Mouse (Mus musculus): ENCODE measurements around the gene Vps39. TPM values are rescaled to one million over a fixed set of nuclear protein-coding genes. Genes with fewer than 3 reads are reported as not detected.
A peak's percentile ranks its signal among the peaks of the same experiment; 100 is the strongest.

Vps39 gene
- total RNA-seq (2014; rRNA removed) (51.5 and 75.0 TPM in 2 replicates), polyA plus RNA-seq (2015; fragmentation: Nextera tagmentation; extraction: Ambion mirVana) (36.0 and 39.5 TPM in 2 replicates)

DNA sequence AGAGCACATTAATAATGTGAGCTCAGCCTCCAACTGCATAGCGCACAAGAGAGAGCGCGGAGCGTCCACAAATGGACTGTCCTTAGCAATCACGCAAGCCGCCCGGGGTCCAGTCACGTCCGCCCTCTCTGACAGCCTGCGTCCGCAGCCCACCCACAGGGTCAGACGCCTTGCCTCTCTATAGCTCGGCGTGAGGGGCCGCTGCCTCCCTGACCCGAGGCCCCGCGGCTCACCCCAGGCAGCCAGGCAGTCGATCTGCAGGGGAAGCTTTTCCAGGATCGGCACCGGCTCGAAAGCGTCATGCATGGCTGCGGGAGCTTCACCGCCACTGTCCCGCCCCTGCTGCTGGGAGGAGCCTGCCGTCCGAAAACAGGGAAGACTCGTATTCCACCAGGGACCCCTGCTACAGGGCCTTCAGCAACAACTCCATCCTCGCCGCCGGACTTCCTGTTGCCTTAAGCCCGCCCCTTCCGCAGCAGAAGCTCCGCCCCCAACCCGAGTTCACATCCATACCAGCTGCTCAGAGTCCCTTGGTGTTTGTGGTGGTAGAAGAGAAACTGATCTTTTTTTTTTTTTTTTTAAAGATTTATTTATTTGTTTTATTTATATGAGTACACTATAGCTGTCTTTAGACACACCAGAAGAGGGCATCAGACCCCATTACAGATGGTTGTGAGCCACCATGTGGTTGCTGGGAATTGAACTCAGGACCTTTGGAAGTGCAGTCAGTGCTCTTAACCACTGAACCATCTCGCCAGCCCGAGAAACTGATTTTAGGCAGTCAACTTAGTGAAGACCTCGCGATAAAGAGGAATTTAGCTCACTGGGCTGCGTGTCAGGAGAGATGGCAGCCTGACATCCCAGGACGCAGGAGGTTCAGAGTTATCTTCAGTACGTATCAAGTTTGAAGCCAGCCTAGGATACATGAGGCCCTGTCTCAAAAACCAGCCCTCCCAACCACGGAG is at the start of gene Vps39:
Vps39 (minus strand) TSS at position 456 of the 965 bp plus-strand sequence.
- H3K4me3 ChIP-seq (ENCODE audit: low read depth, low read length) = peak within 1 kb of the TSS; percentile 81

DNA sequence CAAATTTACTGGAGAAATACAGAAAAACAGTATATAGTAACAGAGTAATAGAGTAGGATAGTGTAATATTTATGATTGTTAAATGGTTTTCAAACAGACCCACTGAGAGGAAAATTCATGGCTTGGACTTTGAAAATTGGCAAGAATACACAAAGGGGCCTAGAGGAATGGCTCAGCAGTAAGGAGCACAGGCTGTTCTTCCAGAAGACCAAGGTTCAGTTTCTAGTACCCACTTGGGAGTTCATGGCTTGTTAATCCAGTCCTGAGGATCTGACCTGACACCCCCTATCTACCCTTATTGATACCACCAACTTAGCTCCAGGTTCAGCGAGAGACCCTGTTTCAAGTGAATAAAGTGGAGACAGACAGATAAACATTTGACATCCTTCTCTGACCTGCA is 45.0 kb upstream of the Vps39 start:
- DNase-seq (no peak), ATAC-seq (no peak)
- Histone ChIP-seq H3K4me3 (ENCODE audit: low read depth, low read length) (no peak overlapping the region), H3K36me3 (ENCODE audit: insufficient read depth) (peaks cover 26% of the 10 kb centered on the region), H3K27me3 (ENCODE audit: insufficient read depth, low read length) (no peaks in the 10 kb centered on the region), H3K4me2 (ENCODE audit: low read depth) (no peak overlapping the region), H3K4me1 (ENCODE audit: insufficient read depth) (peaks cover 4% of the 10 kb centered on the region; the same call in 1 of the 2 replicates), H3K9me3 (ENCODE audit: low read length) (no peaks in the 10 kb centered on the region), H3K9ac (no peak overlapping the region), H3K27ac (ENCODE audit: low read depth, low read length) (no peak overlapping the region)
- 95% methylated on average over 1 of the region's 1 CpGs for WGBS
- no peak for TF ChIP-seq CTCF (IDR thresholded peaks at IDR 0.05; ENCODE audit: low read depth)

More for the DNA sequence above, at the start of gene Vps39:
- peak within 1 kb of the TSS; percentile 53 for H3K4me2 ChIP-seq (ENCODE audit: low read depth)
- peak; percentile 99 for ATAC-seq
- no peaks in the 10 kb centered on the region for H3K27me3 ChIP-seq (ENCODE audit: insufficient read depth, low read length)
- peaks cover 10% of the 10 kb centered on the region for H3K4me1 ChIP-seq (ENCODE audit: insufficient read depth)
- H3K9ac ChIP-seq = peak within 1 kb of the TSS; percentile 90
- peak; percentile 88 for DNase-seq
- no peaks in the 10 kb centered on the region for H3K9me3 ChIP-seq (ENCODE audit: low read length)
- peaks cover 28% of the 10 kb centered on the region for H3K36me3 ChIP-seq (ENCODE audit: insufficient read depth)
- TF ChIP-seq CTCF (IDR thresholded peaks at IDR 0.05; ENCODE audit: low read depth) = 0 out of 2 replicates have a peak, but pooled peaks have one; percentile 14
- 13% methylated on average over 44 of the region's 44 CpGs for WGBS
- H3K27ac ChIP-seq (ENCODE audit: low read depth, low read length) = peak within 1 kb of the TSS; percentile 66

DNA sequence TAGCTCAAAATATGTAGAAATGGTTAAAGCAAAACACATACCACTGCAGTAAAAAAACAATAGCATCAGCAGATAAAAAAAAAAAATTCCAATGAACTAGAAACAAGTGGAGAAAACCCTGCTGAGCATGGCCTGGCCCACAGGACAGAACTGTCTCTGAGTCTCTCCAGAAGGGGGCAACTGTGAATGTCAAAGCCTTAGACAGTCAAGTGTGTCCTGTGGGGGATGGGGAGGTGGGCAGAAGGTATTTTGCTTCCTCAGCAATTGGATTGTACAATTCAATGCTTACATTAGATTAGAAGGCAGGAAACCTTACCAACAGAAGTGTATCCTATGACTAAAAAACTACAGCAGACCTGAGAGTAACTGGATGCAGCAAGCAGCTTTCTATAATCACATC is 39.5 kb upstream of the Vps39 start:
- Histone ChIP-seq H3K9ac (no peak overlapping the region), H3K4me1 (ENCODE audit: insufficient read depth) (no peaks in the 10 kb centered on the region), H3K4me2 (ENCODE audit: low read depth) (no peak overlapping the region), H3K36me3 (ENCODE audit: insufficient read depth) (peaks cover 52% of the 10 kb centered on the region), H3K27me3 (ENCODE audit: insufficient read depth, low read length) (no peaks in the 10 kb centered on the region), H3K9me3 (ENCODE audit: low read length) (no peaks in the 10 kb centered on the region), H3K27ac (ENCODE audit: low read depth, low read length) (no peak overlapping the region), H3K4me3 (ENCODE audit: low read depth, low read length) (no peak overlapping the region)
- ATAC-seq = no peak
- DNase-seq = no peak
- no peak for TF ChIP-seq CTCF (IDR thresholded peaks at IDR 0.05; ENCODE audit: low read depth)

DNA sequence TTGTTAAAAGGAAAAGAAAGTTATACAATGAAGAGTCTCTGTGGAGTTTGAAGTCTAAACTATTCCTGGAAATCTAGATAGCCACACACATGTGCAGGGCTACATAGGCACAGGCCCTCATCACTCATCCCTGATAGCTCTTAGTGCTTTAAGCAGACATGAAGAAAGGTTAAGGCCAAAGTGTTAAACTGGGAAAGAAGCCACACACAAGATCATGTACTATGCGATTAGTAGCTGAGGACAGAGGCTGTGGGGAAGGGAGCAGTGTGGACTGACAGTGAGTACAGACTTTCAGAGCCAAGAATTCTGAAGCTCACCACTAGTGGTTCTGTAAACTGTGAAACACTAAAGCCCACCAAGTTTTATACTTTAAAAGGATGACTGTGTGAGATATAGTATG is 38.0 kb upstream of the Vps39 start:
- Histone ChIP-seq H3K36me3 (ENCODE audit: insufficient read depth) (peaks cover 45% of the 10 kb centered on the region), H3K9ac (no peak overlapping the region), H3K4me2 (ENCODE audit: low read depth) (no peak overlapping the region), H3K27ac (ENCODE audit: low read depth, low read length) (no peak overlapping the region), H3K27me3 (ENCODE audit: insufficient read depth, low read length) (no peaks in the 10 kb centered on the region), H3K4me1 (ENCODE audit: insufficient read depth) (no peaks in the 10 kb centered on the region), H3K4me3 (ENCODE audit: low read depth, low read length) (no peak overlapping the region), H3K9me3 (ENCODE audit: low read length) (no peaks in the 10 kb centered on the region)
- 95% methylated on average over 1 of the region's 1 CpGs for WGBS
- ATAC-seq (no peak), DNase-seq (no peak)
- TF ChIP-seq CTCF (IDR thresholded peaks at IDR 0.05; ENCODE audit: low read depth) = no peak

DNA sequence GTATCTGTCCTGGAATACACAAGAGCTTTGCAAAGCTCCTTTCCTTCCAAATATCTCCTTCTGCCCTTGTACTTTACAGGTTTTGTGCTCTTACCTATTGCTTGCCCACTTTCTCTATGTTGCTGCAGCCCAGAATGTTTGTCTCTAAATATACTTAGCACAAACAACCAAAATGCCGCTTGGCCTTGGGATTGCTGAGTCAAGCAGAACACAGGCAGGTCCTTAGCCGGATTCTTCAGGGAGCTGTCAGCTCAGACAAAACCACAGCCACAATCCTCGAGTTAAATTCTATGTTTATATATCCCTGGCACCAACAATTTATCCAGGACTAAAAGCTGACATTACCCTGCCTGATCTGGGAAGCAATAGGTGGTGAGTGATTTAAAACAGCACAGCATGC is 36.4 kb upstream of the Vps39 start:
- Histone ChIP-seq H3K9ac (no peak overlapping the region), H3K4me3 (ENCODE audit: low read depth, low read length) (no peak overlapping the region), H3K27me3 (ENCODE audit: insufficient read depth, low read length) (no peaks in the 10 kb centered on the region), H3K27ac (ENCODE audit: low read depth, low read length) (no peak overlapping the region), H3K36me3 (ENCODE audit: insufficient read depth) (peaks cover 38% of the 10 kb centered on the region), H3K4me2 (ENCODE audit: low read depth) (no peak overlapping the region), H3K4me1 (ENCODE audit: insufficient read depth) (no peaks in the 10 kb centered on the region), H3K9me3 (ENCODE audit: low read length) (no peaks in the 10 kb centered on the region)
- ATAC-seq (no peak), DNase-seq (no peak)
- 92% methylated on average over 3 of the region's 3 CpGs for WGBS
- no peak for TF ChIP-seq CTCF (IDR thresholded peaks at IDR 0.05; ENCODE audit: low read depth)

DNA sequence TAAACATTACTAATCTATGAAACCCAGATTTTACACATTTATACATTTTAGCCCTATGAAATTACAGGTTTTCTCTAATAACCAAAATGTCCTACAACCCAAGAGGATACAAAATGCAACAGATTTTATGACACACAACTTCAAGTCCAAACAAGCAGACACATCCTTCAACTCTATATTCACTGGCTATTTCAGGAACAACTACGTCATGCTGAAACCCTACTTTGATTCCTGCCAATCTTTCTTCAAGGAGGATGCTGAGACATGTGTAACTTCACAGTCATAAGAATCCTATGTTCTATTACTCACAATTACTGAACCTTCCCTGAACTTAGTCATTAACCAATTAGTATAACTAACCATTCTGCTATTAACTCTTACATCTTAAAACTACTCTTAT is 34.4 kb upstream of the Vps39 start:
- no peak for TF ChIP-seq CTCF (IDR thresholded peaks at IDR 0.05; ENCODE audit: low read depth)
- Histone ChIP-seq H3K4me1 (ENCODE audit: insufficient read depth) (no peaks in the 10 kb centered on the region), H3K4me2 (ENCODE audit: low read depth) (no peak overlapping the region), H3K9ac (no peak overlapping the region), H3K4me3 (ENCODE audit: low read depth, low read length) (no peak overlapping the region), H3K9me3 (ENCODE audit: low read length) (no peaks in the 10 kb centered on the region), H3K36me3 (ENCODE audit: insufficient read depth) (peaks cover 36% of the 10 kb centered on the region), H3K27me3 (ENCODE audit: insufficient read depth, low read length) (no peaks in the 10 kb centered on the region), H3K27ac (ENCODE audit: low read depth, low read length) (no peak overlapping the region)
- ATAC-seq = no peak
- 90% methylated on average over 1 of the region's 1 CpGs for WGBS
- no peak for DNase-seq

DNA sequence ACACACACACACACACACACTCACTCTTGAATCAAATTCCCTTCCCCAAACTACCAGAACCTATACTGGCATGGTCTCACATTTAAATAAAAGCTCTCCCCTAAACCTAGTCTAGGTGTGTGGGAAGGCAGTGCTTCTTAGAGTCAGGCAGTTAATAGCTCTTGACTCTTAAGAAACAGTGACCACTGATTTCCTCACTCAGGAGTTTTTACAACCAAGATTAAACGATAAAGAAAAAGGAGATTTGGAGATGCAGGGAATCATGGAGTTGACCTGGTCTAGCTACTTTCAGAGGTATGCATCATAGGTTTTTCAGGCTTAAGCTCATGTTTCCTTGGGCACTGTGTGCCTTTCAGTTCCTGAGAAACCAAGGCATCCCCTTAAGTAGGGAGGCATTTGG is 33.3 kb upstream of the Vps39 start:
- peaks cover 42% of the 10 kb centered on the region for H3K36me3 ChIP-seq (ENCODE audit: insufficient read depth)
- WGBS = 98% methylated on average over 1 of the region's 1 CpGs
- H3K27me3 ChIP-seq (ENCODE audit: insufficient read depth, low read length) = no peaks in the 10 kb centered on the region
- H3K4me1 ChIP-seq (ENCODE audit: insufficient read depth) = no peaks in the 10 kb centered on the region
- DNase-seq (no peak), ATAC-seq (no peak)
- H3K9me3 ChIP-seq (ENCODE audit: low read length) = no peaks in the 10 kb centered on the region
- H3K9ac ChIP-seq = no peak overlapping the region
- no peak overlapping the region for H3K4me2 ChIP-seq (ENCODE audit: low read depth)
- H3K4me3 ChIP-seq (ENCODE audit: low read depth, low read length) = no peak overlapping the region
- TF ChIP-seq CTCF (IDR thresholded peaks at IDR 0.05; ENCODE audit: low read depth) = no peak
- no peak overlapping the region for H3K27ac ChIP-seq (ENCODE audit: low read depth, low read length)

Data from forebrain, postnatal 0 days (tissue).